Mouse (Mus musculus): ENCODE results near the gene Sox14.

The Sox14 gene

DNA sequence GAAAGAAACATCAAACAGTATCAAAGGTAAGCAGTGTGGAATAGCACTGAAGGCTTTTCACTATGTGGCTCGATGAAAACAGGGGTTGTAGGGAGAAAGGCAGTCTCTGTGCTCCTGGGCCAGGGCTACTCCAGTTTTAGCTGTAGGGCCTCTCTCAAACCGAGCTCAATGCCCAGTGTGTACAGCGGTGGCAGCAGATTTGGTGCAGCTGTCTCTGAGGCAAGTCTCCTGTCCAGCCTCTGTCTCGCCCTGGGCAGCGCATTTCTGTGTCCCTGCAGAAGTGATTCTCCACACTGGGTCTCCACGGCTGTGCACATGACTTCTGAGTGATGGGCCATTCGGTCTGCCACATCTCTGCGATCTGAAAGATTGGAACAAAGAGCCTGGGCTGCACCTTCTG is 27.6 kb downstream of the Sox14 start:
- DNase-seq (ENCODE audit: low read depth): no peak

DNA sequence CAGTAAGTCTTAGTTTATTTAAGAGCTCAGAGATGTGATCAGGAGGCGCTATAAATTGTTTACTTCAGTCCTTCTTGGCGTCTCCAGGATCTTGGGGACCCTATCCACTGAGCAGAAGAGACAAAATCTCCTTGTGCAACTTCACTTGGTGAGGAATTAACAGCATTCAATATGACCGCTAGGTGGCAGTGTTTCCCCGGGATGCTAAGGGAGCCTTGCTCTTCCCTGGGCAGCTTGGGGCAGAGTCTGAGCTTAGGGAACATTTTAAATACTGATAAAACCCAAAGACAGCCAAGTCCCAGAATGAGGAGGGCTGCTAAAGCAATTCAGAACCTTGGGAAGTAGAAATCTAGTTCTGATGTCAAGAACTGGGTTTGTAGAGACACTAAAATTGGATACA is 29.1 kb downstream of the Sox14 start:
- DNase-seq (ENCODE audit: low read depth): peak; percentile 38

DNA sequence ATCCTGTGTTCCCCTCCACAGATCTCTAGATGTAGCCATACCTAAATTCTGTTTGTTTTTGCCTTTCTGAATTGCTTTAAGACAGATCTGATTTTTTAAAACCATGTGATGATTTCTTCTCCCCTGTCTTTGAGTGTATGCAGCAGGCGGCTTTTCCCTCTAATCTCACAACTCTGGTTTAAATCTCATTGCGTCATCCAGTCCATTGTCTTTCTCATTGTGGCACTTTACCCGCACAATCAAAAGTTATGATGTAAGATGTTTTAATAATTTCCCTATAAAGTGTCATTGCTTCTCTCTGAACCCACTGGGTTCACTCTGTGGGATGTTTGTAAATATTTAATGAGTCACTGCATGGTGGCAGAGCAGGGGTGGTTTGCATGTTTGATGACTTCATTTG is 36.6 kb downstream of the Sox14 start:
- DNase-seq (ENCODE audit: low read depth): no peak

DNA sequence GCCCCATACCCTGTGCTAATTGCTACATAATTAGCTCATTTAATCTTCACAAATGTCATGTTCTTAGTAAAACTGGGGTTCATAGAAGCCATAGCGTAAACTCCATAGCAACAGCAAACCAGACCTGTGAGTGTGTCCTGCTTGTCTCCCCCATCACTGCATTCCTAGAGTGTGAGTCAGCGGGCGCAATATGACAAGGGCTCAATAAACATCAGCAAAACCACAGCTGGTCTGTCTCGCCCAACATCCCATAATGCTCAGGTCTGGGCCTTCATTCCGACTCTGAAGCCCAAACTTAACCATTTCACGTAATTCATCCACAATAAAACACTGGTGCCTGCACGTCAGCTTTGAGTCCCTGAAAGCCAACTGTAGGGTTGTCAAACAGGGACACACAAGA is 37.1 kb downstream of the Sox14 start:
- DNase-seq (ENCODE audit: low read depth): no peak

DNA sequence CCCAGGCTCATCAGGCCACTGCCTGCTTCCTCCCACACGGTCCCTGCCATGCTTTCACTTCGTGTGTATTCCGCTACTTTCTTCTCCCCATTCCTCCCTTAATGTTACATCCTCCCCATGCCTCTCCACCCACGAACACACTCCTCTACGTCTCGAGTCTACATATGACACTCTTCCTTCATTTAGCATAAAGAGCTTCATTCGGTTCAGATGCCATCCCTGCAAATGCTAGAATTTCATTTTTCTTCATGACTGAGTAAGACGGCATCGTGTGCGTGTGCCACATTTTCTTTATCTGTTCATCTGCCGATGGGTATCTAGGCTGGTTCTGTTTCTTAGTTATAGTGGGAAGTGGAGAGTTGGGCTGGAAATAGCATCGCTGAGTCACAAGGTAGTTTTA is 39.3 kb downstream of the Sox14 start:
- DNase-seq (ENCODE audit: low read depth): no peak

DNA sequence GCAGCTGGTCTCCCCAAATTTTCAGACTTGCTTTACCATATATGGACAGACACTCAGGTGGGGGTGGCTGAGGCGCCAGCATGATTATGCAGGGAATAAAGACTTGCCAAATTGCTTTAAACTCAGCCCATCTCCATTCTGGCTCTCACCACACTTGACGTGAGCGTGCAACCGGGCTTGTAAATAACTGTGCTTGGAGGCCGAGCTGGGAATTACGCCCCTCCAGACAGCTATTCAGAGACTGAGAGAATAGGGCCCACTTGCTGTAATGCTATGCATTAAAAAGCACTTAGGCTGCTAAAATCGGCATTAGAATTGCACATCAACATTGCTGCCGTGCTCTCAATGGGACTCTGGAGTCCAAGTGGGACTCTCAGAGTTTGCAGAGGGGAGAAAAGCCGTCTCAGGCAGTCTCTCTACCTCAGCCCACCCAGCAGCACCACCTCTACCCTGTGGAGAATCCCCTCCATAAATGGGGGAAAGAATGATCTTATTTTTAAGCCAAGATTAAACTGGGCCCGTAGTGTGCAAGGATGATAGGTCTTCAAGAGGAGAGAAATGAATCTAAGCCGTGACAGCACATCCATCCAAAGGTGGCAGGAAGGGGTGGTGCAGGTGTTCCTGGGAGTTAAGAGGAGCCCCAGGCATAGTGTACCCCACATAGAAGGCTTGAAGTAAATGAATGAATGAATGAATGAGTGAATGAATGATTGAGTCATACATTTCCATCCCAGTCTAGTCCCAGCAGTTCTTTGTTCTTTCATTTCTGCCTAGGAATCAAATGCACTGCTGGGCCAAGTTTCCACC is 40.1 kb downstream of the Sox14 start:
- no peak for DNase-seq (ENCODE audit: low read depth)

All from c-Kit-positive CD71-positive TER-119-negative erythroid progenitor cells, embryonic 14.5 days (primary cell).